Mouse (Mus musculus) hindbrain, embryonic 11.5 days (tissue): ENCODE results near the gene Arrdc2. TPM values are rescaled to one million over a fixed set of nuclear protein-coding genes. Genes with fewer than 3 reads are reported as not detected.

Source experiments
- ATAC-seq: fragments of 200-750 bp; cut with Nextera tagmentation; 2 replicates; pipeline ENCODE4 v1.8.0; 2017; ENCODE audit warnings: mild to moderate bottlenecking, moderate TSS enrichment, moderate library complexity; ENCODE audit not compliant: low FRiP score
- DNase-seq: peaks from one replicate; pipeline ENCODE4 v3.0.0-alpha.2; 2015; ENCODE audit warnings: low spot score
- H3K27ac ChIP-seq: fragments of 300-500 bp; sonication (generic); 2 replicates; pipeline ENCODE4 v1.5.1; 2014; ENCODE audit warnings: mild to moderate bottlenecking, low read depth, low read length
- H3K27me3 ChIP-seq: fragments of 300-500 bp; sonication (generic); 2 replicates; pipeline ENCODE4 v1.6.1; 2014; ENCODE audit warnings: mild to moderate bottlenecking, low read length, moderate library complexity, mixed read lengths; ENCODE audit not compliant: control insufficient read depth, insufficient read depth
- H3K36me3 ChIP-seq: fragments of 300-500 bp; sonication (generic); 2 replicates; pipeline ENCODE4 v1.6.1; 2014; ENCODE audit warnings: mild to moderate bottlenecking, low read length, moderate library complexity, mixed read lengths; ENCODE audit not compliant: control insufficient read depth, insufficient read depth
- H3K4me1 ChIP-seq: fragments of 300-500 bp; sonication (generic); replicated peaks from 2 replicates; pipeline ENCODE4 v1.6.1; 2014; ENCODE audit warnings: low read length, mixed read lengths; ENCODE audit not compliant: control insufficient read depth, insufficient read depth
- H3K4me2 ChIP-seq: fragments of 300-500 bp; sonication (generic); replicated peaks from 2 replicates; pipeline ENCODE4 v1.6.1; 2014; ENCODE audit warnings: mild to moderate bottlenecking, low read depth, low read length
- H3K4me3 ChIP-seq: fragments of 300-500 bp; sonication (generic); 2 replicates; pipeline ENCODE4 v1.5.1; 2014; ENCODE audit warnings: low read depth, low read length
- H3K9ac ChIP-seq: fragments of 300-500 bp; sonication (generic); 2 replicates; pipeline ENCODE4 v1.6.1; 2014; ENCODE audit warnings: low read depth, low read length
- H3K9me3 ChIP-seq: fragments of 300-500 bp; sonication (generic); 2 replicates; pipeline ENCODE4 v1.6.1; 2016; ENCODE audit warnings: low read length; ENCODE audit not compliant: control insufficient read depth
- WGBS: fragments of 180-500 bp; shearing (Covaris S2); extraction: QIAGEN DNeasy Blood & Tissue Kit; methylation state at CpG from one replicate; pipeline ENCODE4 v1.1.7; 2014; 5-methylcytosine and 5-hydroxymethylcytosine counted together
- polyA plus RNA-seq: library from polyadenylated mRNA; unstranded; fragments of >200 nt; fragmentation: Nextera tagmentation; extraction: Ambion mirVana; gene quantifications from 2 replicates; pipeline ENCODE4 v1.2.1, GENCODE M21; 2014

Gene Arrdc2
- polyA plus RNA-seq, 1 experiment from 2014 or later: 10.3 TPM

GRCm38 (mm10) chr8:70803761-70804480, 35.6 kb downstream of the Arrdc2 start:
- Histone ChIP-seq H3K27me3 (peaks cover 42% of the 10 kb centered on the region), H3K36me3 (no peaks in the 10 kb centered on the region), H3K9me3 (no peaks in the 10 kb centered on the region), H3K4me1 (peaks cover 4% of the 10 kb centered on the region; the same call in 1 of the 2 replicates), H3K9ac (peak overlapping the region; percentile 44), H3K4me3 (peak overlapping the region; percentile 48), H3K4me2 (peak overlapping the region; percentile 89), H3K27ac (no peak overlapping the region)
- ATAC-seq (no peak), DNase-seq (peak; percentile 40)
- 2% methylated on average over 44 of the region's 47 CpGs for WGBS

GRCm38 (mm10) chr8:70802786-70803510, 36.6 kb downstream of the Arrdc2 start:
- peaks cover 52% of the 10 kb centered on the region for H3K27me3 ChIP-seq
- H3K36me3 ChIP-seq: no peaks in the 10 kb centered on the region
- no peak overlapping the region for H3K4me3 ChIP-seq
- DNase-seq: no peak
- ATAC-seq: no peak
- H3K9me3 ChIP-seq: no peaks in the 10 kb centered on the region
- H3K4me1 ChIP-seq: peaks cover 4% of the 10 kb centered on the region; the same call in 1 of the 2 replicates
- WGBS: 63% methylated on average over 11 of the region's 11 CpGs
- H3K4me2 ChIP-seq: no peak overlapping the region
- no peak overlapping the region for H3K27ac ChIP-seq
- no peak overlapping the region for H3K9ac ChIP-seq

GRCm38 (mm10) chr8:70801830-70802229, 37.7 kb downstream of the Arrdc2 start:
- 76% methylated on average over 1 of the region's 1 CpGs for WGBS
- no peak for DNase-seq

GRCm38 (mm10) chr8:70801156-70801555, 38.4 kb downstream of the Arrdc2 start:
- no peak overlapping the region for H3K4me3 ChIP-seq
- H3K4me1 ChIP-seq: peaks cover 9% of the 10 kb centered on the region
- H3K9me3 ChIP-seq: no peaks in the 10 kb centered on the region
- H3K27me3 ChIP-seq: peaks cover 54% of the 10 kb centered on the region
- no peak overlapping the region for H3K27ac ChIP-seq
- no peak overlapping the region for H3K9ac ChIP-seq
- no peak for DNase-seq
- ATAC-seq: no peak
- H3K36me3 ChIP-seq: no peaks in the 10 kb centered on the region
- WGBS: 36% methylated on average over 14 of the region's 15 CpGs
- no peak overlapping the region for H3K4me2 ChIP-seq

More at GRCm38 (mm10) chr8:70801830-70802229, 37.7 kb downstream of the Arrdc2 start:
- no peaks in the 10 kb centered on the region for H3K9me3 ChIP-seq
- H3K27ac ChIP-seq: no peak overlapping the region
- H3K4me2 ChIP-seq: no peak overlapping the region
- H3K4me1 ChIP-seq: peaks cover 7% of the 10 kb centered on the region; the same call in 1 of the 2 replicates
- H3K36me3 ChIP-seq: no peaks in the 10 kb centered on the region
- H3K9ac ChIP-seq: no peak overlapping the region
- H3K27me3 ChIP-seq: peaks cover 54% of the 10 kb centered on the region
- no peak for ATAC-seq
- H3K4me3 ChIP-seq: no peak overlapping the region

- Histone ChIP-seq H3K4me2 (no peak overlapping the region), H3K27me3 (peaks cover 50% of the 10 kb centered on the region), H3K9ac (no peak overlapping the region), H3K4me3 (no peak overlapping the region), H3K4me1 (peaks cover 9% of the 10 kb centered on the region), H3K27ac (no peak overlapping the region), H3K9me3 (no peaks in the 10 kb centered on the region), H3K36me3 (no peaks in the 10 kb centered on the region)
- ATAC-seq: no peak
- WGBS: 38% methylated on average over 10 of the region's 10 CpGs
- DNase-seq: no peak
Measured at GRCm38 (mm10) chr8:70800648-70801047, 38.9 kb downstream of the Arrdc2 start.

GRCm38 (mm10) chr8:70798281-70798680, 41.2 kb downstream of the Arrdc2 start:
- DNase-seq: peak; percentile 27
- Histone ChIP-seq H3K4me1 (peaks cover 8% of the 10 kb centered on the region), H3K36me3 (no peaks in the 10 kb centered on the region), H3K4me3 (no peak overlapping the region; the same call in 1 of the 2 replicates), H3K9me3 (no peaks in the 10 kb centered on the region), H3K27me3 (peaks cover 33% of the 10 kb centered on the region), H3K9ac (no peak overlapping the region), H3K27ac (no peak overlapping the region), H3K4me2 (peak overlapping the region; percentile 57; the same call in 1 of the 2 replicates)
- no peak for ATAC-seq
- 18% methylated on average over 15 of the region's 15 CpGs for WGBS

- peak overlapping the region; percentile 57 for H3K4me2 ChIP-seq
- no peaks in the 10 kb centered on the region for H3K36me3 ChIP-seq
- peaks cover 28% of the 10 kb centered on the region for H3K27me3 ChIP-seq
- peak overlapping the region; percentile 40 for H3K4me3 ChIP-seq
- peak overlapping the region; percentile 43 for H3K9ac ChIP-seq
- DNase-seq (peak; percentile 88), ATAC-seq (peak; percentile 83)
- WGBS: under 1% methylated on average over 50 of the region's 57 CpGs
- H3K9me3 ChIP-seq: no peaks in the 10 kb centered on the region
- H3K4me1 ChIP-seq: peaks cover 16% of the 10 kb centered on the region
- peak overlapping the region; percentile 1; the same call in 1 of the 2 replicates for H3K27ac ChIP-seq
Measured at GRCm38 (mm10) chr8:70797081-70798070, 42.1 kb downstream of the Arrdc2 start.
